Mouse (Mus musculus): Measurements from ENCODE around the gene Rundc3a.

- TF ChIP-seq POLR2A (IDR thresholded peaks at IDR 0.05; ENCODE audit: borderline replicate concordance, insufficient read depth, low read length), result no peak
- no peak for TF ChIP-seq CTCF (IDR thresholded peaks at IDR 0.05; ENCODE audit: borderline replicate concordance, insufficient read depth, low read depth, low read length)
Measured at GRCm38 (mm10) chr11:102396263-102396662, 3.1 kb downstream of the Rundc3a start.
